ENCODE assay signal across 10 mouse cellular contexts in genomic region chr9:108914491-108914890, GRCm38 (mm10). TPM values are rescaled to one million over a fixed set of nuclear protein-coding genes. Genes with fewer than 3 reads are reported as not detected.
DNase-seq lines count a peak whose midpoint lies in the region; ATAC-seq and TF ChIP-seq lines count a peak whose summit lies in the region.
"Had no signal": no experiment of that assay in that cellular context is flagged by ENCODE, and none has a peak within 500 bp of the region (broad histone marks: within the 10 kb centered on the region; RNA-seq: fewer than 3 reads in every experiment).

Tmem89 (plus strand) TSS chr9:108914619.

- intact Hi-C loops in gastrocnemius, adult 2 months (cut with DNase I), result no loop called here
- intact Hi-C loops in gastrocnemius, postnatal 14 days (cut with DNase I; ENCODE audit: low total_unique reads), result no loop called here
- intact Hi-C loops in heart, postnatal 25 days (cut with DNase I), result no loop called here
- intact Hi-C loops in gastrocnemius, postnatal 36 days (cut with DNase I), result no loop called here

- H3K27me3 ChIP-seq in midbrain, embryonic 16.5 days (ENCODE audit: control insufficient read depth, insufficient read depth, low read depth, low read length), result no peaks in the 10 kb centered on the region
- H3K27me3 ChIP-seq: heart, embryonic 15.5 days; liver, embryonic 15.5 days had no signal

- H3K36me3 ChIP-seq in midbrain, embryonic 16.5 days (ENCODE audit: control insufficient read depth, insufficient read depth, low read length), result no peaks in the 10 kb centered on the region
- H3K36me3 ChIP-seq: heart, embryonic 15.5 days; liver, embryonic 15.5 days had no signal

- no peak within 1 kb of the TSS for H3K27ac ChIP-seq in gastrocnemius, adult 2 months
- no peak within 1 kb of the TSS for H3K27ac ChIP-seq in midbrain, embryonic 16.5 days (ENCODE audit: low read length)
- H3K27ac ChIP-seq: heart, embryonic 15.5 days; liver, embryonic 15.5 days had no signal

- no peaks in the 10 kb centered on the region for H3K4me1 ChIP-seq in midbrain, embryonic 16.5 days (ENCODE audit: control insufficient read depth, insufficient read depth, low read length)
- H3K4me1 ChIP-seq: liver, embryonic 15.5 days had no signal

- no peak within 1 kb of the TSS for H3K9ac ChIP-seq in midbrain, embryonic 16.5 days (ENCODE audit: low read depth, low read length)
- H3K9ac ChIP-seq: heart, embryonic 15.5 days; liver, embryonic 15.5 days had no signal

- 63% methylated on average over 6 of the region's 6 CpGs for WGBS in midbrain, embryonic 16.5 days

- no peak for TF ChIP-seq CTCF in gastrocnemius, adult 2 months (IDR thresholded peaks at IDR 0.05)

- peak; percentile 61 for DNase-seq in gastrocnemius, adult 2 months
- no peak for DNase-seq in gastrocnemius, postnatal 14 days
- peak; percentile 68 for DNase-seq in cerebellum, adult 9-11 months
- DNase-seq in heart, postnatal 25 days (ENCODE audit: low spot score), result peak; percentile 39
- no peak for DNase-seq in gastrocnemius, postnatal 36 days
- DNase-seq in kidney, postnatal 10 days, result no peak
- DNase-seq in liver, result no peak

- no peak within 1 kb of the TSS for H3K4me2 ChIP-seq in midbrain, embryonic 16.5 days (ENCODE audit: low read length)
- H3K4me2 ChIP-seq: heart, embryonic 15.5 days; liver, embryonic 15.5 days had no signal

- H3K4me3 ChIP-seq in gastrocnemius, adult 2 months, result no peak within 1 kb of the TSS
- H3K4me3 ChIP-seq in midbrain, embryonic 16.5 days (ENCODE audit: low read depth, low read length), result no peak within 1 kb of the TSS
- H3K4me3 ChIP-seq: heart, embryonic 15.5 days; liver, embryonic 15.5 days had no signal

- H3K9me3 ChIP-seq in midbrain, embryonic 16.5 days (replicated peaks; ENCODE audit: control insufficient read depth, low read length, poor library complexity, severe bottlenecking), result no peaks in the 10 kb centered on the region
- H3K9me3 ChIP-seq: heart, embryonic 15.5 days; liver, embryonic 15.5 days had no signal

- peak; percentile 81 for ATAC-seq in midbrain, embryonic 16.5 days

RNA-seq across cellular contexts. Expression of gene Tmem89, which starts in this region (rescaled TPM):
- not detected for total RNA-seq in gastrocnemius, adult 2 months (2021)
- not detected for total RNA-seq in gastrocnemius, postnatal 14 days (2021)
- not detected for total RNA-seq in heart, postnatal 25 days (2021)
- not detected in 2 replicates for polyA plus RNA-seq in midbrain, embryonic 16.5 days (2015; fragmentation: Nextera tagmentation; extraction: Ambion mirVana)
- total RNA-seq in gastrocnemius, postnatal 36 days (2021), result not detected
- polyA plus RNA-seq: heart, embryonic 15.5 days; liver, embryonic 15.5 days had no signal

Comparison
In these comparisons a context has a peak if more than half of its experiments do, and no peak if none do; other contexts are left out.
1. Peak in DNase-seq in gastrocnemius, adult 2 months; RNA of the gene not detected or under 1 TPM.
2. Peak in DNase-seq in heart, postnatal 25 days; RNA of the gene not detected or under 1 TPM.
3. Peak in ATAC-seq in midbrain, embryonic 16.5 days; RNA of the gene not detected or under 1 TPM.